8 mouse cellular contexts compared by ENCODE assay signal in the genomic region with DNA sequence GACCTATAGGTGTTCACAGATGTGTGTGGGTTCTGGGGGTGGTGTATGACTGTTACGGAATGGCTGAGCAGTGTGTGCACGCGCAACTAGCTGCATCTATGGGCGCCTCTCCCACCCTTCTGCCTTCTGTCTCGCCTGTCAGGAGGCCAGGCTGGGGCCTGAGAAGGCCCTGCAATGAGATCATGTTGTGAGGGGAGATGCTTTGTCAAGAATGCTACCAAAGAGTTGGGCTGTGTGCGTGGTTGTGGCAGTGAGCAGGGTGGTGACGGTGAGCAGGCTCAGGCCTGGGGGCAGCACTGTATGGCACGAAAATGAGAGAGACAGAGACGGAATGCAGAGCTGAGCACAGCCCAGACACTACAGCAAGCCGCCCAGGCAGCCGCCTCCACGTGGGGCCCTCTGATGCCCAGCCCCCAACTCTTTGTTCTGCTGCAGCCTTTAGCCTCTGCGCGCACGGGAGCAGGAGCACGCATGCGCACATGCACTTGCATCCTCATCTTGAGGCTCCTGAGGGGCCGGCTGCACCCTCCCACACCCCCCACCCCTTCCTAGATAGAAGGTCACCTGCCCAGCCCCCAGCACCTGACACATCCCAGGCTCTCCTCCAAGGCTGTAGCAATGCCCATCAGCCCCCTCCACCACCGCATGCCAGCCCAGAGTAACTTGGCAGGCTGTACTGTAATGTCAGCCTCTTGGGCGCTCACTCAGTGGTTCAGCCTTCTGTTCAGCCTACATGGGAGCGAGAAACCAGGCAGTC.
DNase-seq lines count a peak whose midpoint lies in the region; ATAC-seq and TF ChIP-seq lines count a peak whose summit lies in the region.

No protein-coding gene starts in this region.

- no peaks in the 10 kb centered on the region for H3K9me3 ChIP-seq in heart, embryonic 12.5 days (replicated peaks)
- no peaks in the 10 kb centered on the region for H3K9me3 ChIP-seq in neural tube, embryonic 12.5 days

- H3K4me2 ChIP-seq in heart, embryonic 12.5 days, result peak overlapping the region; percentile 26
- H3K4me2 ChIP-seq in neural tube, embryonic 12.5 days (replicated peaks), result peak overlapping the region; percentile 46

- TF ChIP-seq POLR2A in cortical plate, adult 2 months (IDR thresholded peaks at IDR 0.05; ENCODE audit: extremely low read depth, insufficient read depth, low read length), result 0 out of 2 replicates have a peak, but pooled peaks have one; percentile 7

- no peak for TF ChIP-seq CTCF in cortical plate, adult 2 months (IDR thresholded peaks at IDR 0.05; ENCODE audit: extremely low read depth, insufficient read depth, low read length)

- H3K27ac ChIP-seq in cortical plate, adult 2 months (ENCODE audit: insufficient read depth, low read length), result peak overlapping the region; percentile 80
- peak overlapping the region; percentile 95 for H3K27ac ChIP-seq in heart, embryonic 12.5 days (ENCODE audit: poor library complexity, severe bottlenecking)
- H3K27ac ChIP-seq in neural tube, embryonic 12.5 days, result peak overlapping the region; percentile 96

- peak; percentile 61 to 70 for DNase-seq in kidney, postnatal 4 days
- DNase-seq in kidney, postnatal 10 days, result no peak
- peak; percentile 68 to 73 for DNase-seq in layer of hippocampus, postnatal 36 days
- no peak for DNase-seq in spleen, postnatal 14 days (ENCODE audit: low spot score in 2 of 2)
- DNase-seq in lung, postnatal 14 days, result no peak

- no peaks in the 10 kb centered on the region for H3K27me3 ChIP-seq in heart, embryonic 12.5 days (replicated peaks)
- H3K27me3 ChIP-seq in neural tube, embryonic 12.5 days (replicated peaks), result no peaks in the 10 kb centered on the region

- H3K4me1 ChIP-seq in cortical plate, adult 2 months (ENCODE audit: control insufficient read depth, insufficient read depth, low read length), result peaks cover 27% of the 10 kb centered on the region
- H3K4me1 ChIP-seq in heart, embryonic 12.5 days (replicated peaks), result peaks cover 76% of the 10 kb centered on the region
- H3K4me1 ChIP-seq in neural tube, embryonic 12.5 days, result peaks cover 74% of the 10 kb centered on the region

- WGBS in heart, embryonic 12.5 days, result 22% methylated on average over 21 of the region's 21 CpGs
- WGBS in neural tube, embryonic 12.5 days, result 16% methylated on average over 21 of the region's 21 CpGs

- peak; percentile 51 for ATAC-seq in heart, embryonic 12.5 days (ENCODE audit: insufficient number of reproducible peaks, low FRiP score)
- ATAC-seq in neural tube, embryonic 12.5 days (ENCODE audit: low FRiP score, low read depth), result peak; percentile 76

- no peak overlapping the region for H3K4me3 ChIP-seq in cortical plate, adult 2 months (ENCODE audit: insufficient read depth, low read length)
- H3K4me3 ChIP-seq in heart, embryonic 12.5 days, result no peak overlapping the region
- H3K4me3 ChIP-seq in neural tube, embryonic 12.5 days, result no peak overlapping the region

- H3K36me3 ChIP-seq in heart, embryonic 12.5 days, result peaks cover 44% of the 10 kb centered on the region
- H3K36me3 ChIP-seq in neural tube, embryonic 12.5 days, result peaks cover 36% of the 10 kb centered on the region

- H3K9ac ChIP-seq in heart, embryonic 12.5 days, result peak overlapping the region; percentile 60
- peak overlapping the region; percentile 58 for H3K9ac ChIP-seq in neural tube, embryonic 12.5 days

Comparison
In these comparisons a context has a peak if more than half of its experiments do, and no peak if none do; other contexts are left out.
1. DNase-seq: peak in kidney, postnatal 4 days (2 of 2) and layer of hippocampus, postnatal 36 days (2 of 2); none in kidney, postnatal 10 days (single experiment), spleen, postnatal 14 days (0 of 2) and lung, postnatal 14 days (single experiment).
2. Peak in every context shown above with its lines, with median percentiles within 50 percentile points of each other: H3K27ac ChIP-seq.